Comparison of ENCODE assay signal across 8 mouse cellular contexts in the genomic region with DNA sequence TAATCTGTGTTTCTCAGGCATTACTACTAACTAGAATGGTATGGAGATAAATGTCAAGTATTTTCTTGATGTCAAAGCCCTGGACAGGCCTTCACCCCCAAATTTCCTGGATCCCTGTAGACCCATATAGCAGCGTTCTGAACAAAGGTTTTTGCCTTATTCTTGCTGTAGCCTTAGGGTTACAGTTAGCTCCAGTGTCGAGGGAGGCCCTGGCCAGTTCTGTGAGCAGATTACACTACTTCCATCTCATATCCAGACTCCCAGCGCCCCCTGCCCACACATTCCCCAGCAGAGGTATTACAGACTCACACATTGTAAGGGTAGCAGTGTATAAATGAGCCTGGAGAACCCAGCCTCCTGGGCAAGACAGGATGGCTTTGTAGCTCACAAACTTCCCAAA. TPM values are rescaled to one million over a fixed set of nuclear protein-coding genes. Genes with fewer than 3 reads are reported as not detected.
DNase-seq lines count a peak whose midpoint lies in the region; ATAC-seq and TF ChIP-seq lines count a peak whose summit lies in the region.
"Had no signal": no experiment of that assay in that cellular context is flagged by ENCODE, and none has a peak within 500 bp of the region (broad histone marks: within the 10 kb centered on the region; RNA-seq: fewer than 3 reads in every experiment).

No protein-coding gene starts in this region.

- no peak overlapping the region for H3K9ac ChIP-seq in embryonic facial prominence, embryonic 11.5 days (replicated peaks; ENCODE audit: low read length)
- no peak overlapping the region for H3K9ac ChIP-seq in forebrain, postnatal 0 days
- no peak overlapping the region for H3K9ac ChIP-seq in midbrain, postnatal 0 days (replicated peaks; ENCODE audit: low read length, poor library complexity, severe bottlenecking)
- H3K9ac ChIP-seq: liver, embryonic 14.5 days had no signal

- no peak overlapping the region for H3K4me2 ChIP-seq in embryonic facial prominence, embryonic 11.5 days (ENCODE audit: low read depth, low read length)
- H3K4me2 ChIP-seq in forebrain, postnatal 0 days (ENCODE audit: low read depth), result no peak overlapping the region
- H3K4me2 ChIP-seq in midbrain, postnatal 0 days (ENCODE audit: low read depth, low read length, poor library complexity, severe bottlenecking), result no peak overlapping the region

- H3K4me1 ChIP-seq in embryonic facial prominence, embryonic 11.5 days (ENCODE audit: control insufficient read depth, insufficient read depth, low read length), result no peaks in the 10 kb centered on the region
- H3K4me1 ChIP-seq in forebrain, postnatal 0 days (ENCODE audit: insufficient read depth), result no peaks in the 10 kb centered on the region
- H3K4me1 ChIP-seq in midbrain, postnatal 0 days (ENCODE audit: insufficient read depth, low read length), result no peaks in the 10 kb centered on the region; the same call in 1 of the 2 replicates

- peak; percentile 37 for ATAC-seq in embryonic facial prominence, embryonic 11.5 days (replicated peaks; ENCODE audit: insufficient number of reproducible peaks, low FRiP score, low TSS enrichment, low read depth)
- ATAC-seq in forebrain, postnatal 0 days, result peak; percentile 37; the same call in 1 of the 2 replicates
- no peak for ATAC-seq in midbrain, postnatal 0 days (ENCODE audit: low FRiP score)
- ATAC-seq in monocyte, adult 5-6 weeks (replicated peaks; ENCODE audit: insufficient number of reproducible peaks, low FRiP score, low TSS enrichment, poor library complexity, severe bottlenecking), result no peak
- no peak for ATAC-seq in cerebellum, adult (ENCODE audit: insufficient number of reproducible peaks, low FRiP score, low TSS enrichment)

- H3K4me3 ChIP-seq in embryonic facial prominence, embryonic 11.5 days (ENCODE audit: low read depth, low read length), result no peak overlapping the region
- no peak overlapping the region for H3K4me3 ChIP-seq in forebrain, postnatal 0 days (ENCODE audit: low read depth, low read length)
- H3K4me3 ChIP-seq in midbrain, postnatal 0 days (ENCODE audit: low read depth, low read length), result no peak overlapping the region

- H3K9me3 ChIP-seq in embryonic facial prominence, embryonic 11.5 days (replicated peaks; ENCODE audit: control insufficient read depth, low read length), result no peaks in the 10 kb centered on the region
- no peaks in the 10 kb centered on the region for H3K9me3 ChIP-seq in forebrain, postnatal 0 days (ENCODE audit: low read length)
- H3K9me3 ChIP-seq in midbrain, postnatal 0 days (ENCODE audit: low read length), result no peaks in the 10 kb centered on the region

- WGBS in embryonic facial prominence, embryonic 11.5 days, result 14% methylated on average over 3 of the region's 3 CpGs
- 19% methylated on average over 3 of the region's 3 CpGs for WGBS in forebrain, postnatal 0 days
- 33% methylated on average over 3 of the region's 3 CpGs for WGBS in midbrain, postnatal 0 days

- peak; percentile 62 for DNase-seq in kidney, postnatal 10 days
- no peak for DNase-seq in kidney, postnatal 14 days
- peak; percentile 63 for DNase-seq in embryonic facial prominence, embryonic 11.5 days (ENCODE audit: low spot score)
- no peak for DNase-seq in forebrain, postnatal 0 days
- DNase-seq in midbrain, postnatal 0 days (ENCODE audit: low spot score), result no peak

- TF ChIP-seq CTCF in forebrain, postnatal 0 days (IDR thresholded peaks at IDR 0.05; ENCODE audit: low read depth), result peak; percentile 24; the same call in 1 of the 2 replicates
- TF ChIP-seq CTCF in midbrain, postnatal 0 days (IDR thresholded peaks at IDR 0.05), result peak; percentile 27; the same call in 1 of the 2 replicates

- H3K27me3 ChIP-seq in embryonic facial prominence, embryonic 11.5 days (ENCODE audit: control insufficient read depth, insufficient read depth, low read length), result peaks cover 42% of the 10 kb centered on the region
- peaks cover 65% of the 10 kb centered on the region for H3K27me3 ChIP-seq in forebrain, postnatal 0 days (ENCODE audit: insufficient read depth, low read length)
- H3K27me3 ChIP-seq in midbrain, postnatal 0 days (ENCODE audit: insufficient read depth, low read length), result peaks cover 68% of the 10 kb centered on the region

- H3K27ac ChIP-seq in embryonic facial prominence, embryonic 11.5 days (replicated peaks; ENCODE audit: low read depth, low read length), result no peak overlapping the region
- no peak overlapping the region for H3K27ac ChIP-seq in forebrain, postnatal 0 days (ENCODE audit: low read depth, low read length)
- H3K27ac ChIP-seq in midbrain, postnatal 0 days (ENCODE audit: low read depth, low read length), result no peak overlapping the region
- H3K27ac ChIP-seq: liver, embryonic 14.5 days had no signal

- H3K36me3 ChIP-seq in embryonic facial prominence, embryonic 11.5 days (replicated peaks; ENCODE audit: control insufficient read depth, insufficient read depth, low read depth, low read length), result no peaks in the 10 kb centered on the region
- H3K36me3 ChIP-seq in forebrain, postnatal 0 days (ENCODE audit: insufficient read depth), result no peaks in the 10 kb centered on the region
- no peaks in the 10 kb centered on the region for H3K36me3 ChIP-seq in midbrain, postnatal 0 days (ENCODE audit: insufficient read depth, low read length)

RNA-seq across cellular contexts. Expression of gene Grb10, which starts 0.6 kb away (rescaled TPM):
- 228 and 230 TPM in 2 replicates for polyA plus RNA-seq in embryonic facial prominence, embryonic 11.5 days (2014; fragmentation: Nextera tagmentation; extraction: Ambion mirVana)
- 58.4 and 80.3 TPM in 2 replicates for total RNA-seq in forebrain, postnatal 0 days (2014; rRNA removed)
- polyA plus RNA-seq in forebrain, postnatal 0 days (2015; fragmentation: Nextera tagmentation; extraction: Ambion mirVana), result 24.8 and 32.7 TPM in 2 replicates
- total RNA-seq in midbrain, postnatal 0 days (2014; rRNA removed), result 94.0 and 110 TPM in 2 replicates
- 43.9 and 44.0 TPM in 2 replicates for polyA plus RNA-seq in midbrain, postnatal 0 days (2015; fragmentation: Nextera tagmentation; extraction: Ambion mirVana)
- total RNA-seq in monocyte, adult 5-6 weeks (2017), result 4.2 TPM in 1 of 3 replicates, not detected in the others

Comparison
In these comparisons a context has a peak if more than half of its experiments do, and no peak if none do; other contexts are left out.
1. DNase-seq: peak in kidney, postnatal 10 days (single experiment) and embryonic facial prominence, embryonic 11.5 days (single experiment); none in kidney, postnatal 14 days (single experiment), forebrain, postnatal 0 days (single experiment) and midbrain, postnatal 0 days (single experiment).
2. ATAC-seq: peak in embryonic facial prominence, embryonic 11.5 days (single experiment) and forebrain, postnatal 0 days (single experiment); none in midbrain, postnatal 0 days (single experiment), monocyte, adult 5-6 weeks (single experiment) and cerebellum, adult (single experiment).
3. RNA of gene Grb10, which starts 0.6 kb away (total RNA-seq): 94.0 to 110 TPM in midbrain, postnatal 0 days and 58.4 to 80.3 TPM in forebrain, postnatal 0 days; 4.2 TPM in monocyte, adult 5-6 weeks; every median in the first group is over 10 times any median in the second.